Mouse (Mus musculus): ENCODE results near the gene Rnf167. TPM values are rescaled to one million over a fixed set of nuclear protein-coding genes. Genes with fewer than 3 reads are reported as not detected.

Rnf167 gene
- total RNA-seq, 2 experiments from 2014 or later = 62.2 to 62.7 TPM

- DNase-seq (ENCODE audit: extremely low spot score in 1 of 2, low spot score in 2 of 2) = no peak
Measured at GRCm38 (mm10) chr11:70688372-70688771, 41.3 kb downstream of the Rnf167 start.

GRCm38 (mm10) chr11:70689578-70689977, 42.5 kb downstream of the Rnf167 start:
- intact Hi-C loops (cut with DNase I) = loop anchor here (5.0 kb wide), 1 partner anchor 63 kb away; no protein-coding TSS in a partner anchor
- DNase-seq (ENCODE audit: extremely low spot score in 1 of 2, low spot score in 2 of 2) = no peak

More at GRCm38 (mm10) chr11:70688372-70688771, 41.3 kb downstream of the Rnf167 start:
- intact Hi-C loops (cut with DNase I) = loop anchor here (5.0 kb wide), 1 partner anchor 64 kb away; no protein-coding TSS in a partner anchor

- intact Hi-C loops (cut with DNase I) = no loop called here
- DNase-seq (ENCODE audit: extremely low spot score in 1 of 2, low spot score in 2 of 2) = no peak
Measured at GRCm38 (mm10) chr11:70693504-70693903, 46.5 kb downstream of the Rnf167 start.

GRCm38 (mm10) chr11:70697376-70697775, 50.3 kb downstream of the Rnf167 start:
- intact Hi-C loops (cut with DNase I) = no loop called here
- no peak for DNase-seq (ENCODE audit: extremely low spot score in 1 of 2, low spot score in 2 of 2)

GRCm38 (mm10) chr11:70699051-70699450, 52.0 kb downstream of the Rnf167 start:
- no peak for DNase-seq (ENCODE audit: extremely low spot score in 1 of 2, low spot score in 2 of 2)
- intact Hi-C loops (cut with DNase I) = no loop called here

- intact Hi-C loops (cut with DNase I) = loop anchor here (2.0 kb wide), 1 partner anchor 55 kb away; no protein-coding TSS in a partner anchor
- DNase-seq (ENCODE audit: extremely low spot score in 1 of 2, low spot score in 2 of 2) = peak; percentile 91 to 95
Measured at GRCm38 (mm10) chr11:70699722-70700556, 52.9 kb downstream of the Rnf167 start, which contains the start of the genes Inca1 and Kif1c. Gene Inca1, minus strand, starts transcription at chr11:70700155. Gene Kif1c, plus strand, starts transcription at chr11:70700548.

- intact Hi-C loops (cut with DNase I) = loop anchor here (2.0 kb wide), 1 partner anchor 54 kb away; no protein-coding TSS in a partner anchor
- peak; percentile 52 to 82 for DNase-seq (ENCODE audit: extremely low spot score in 1 of 2, low spot score in 2 of 2)
Measured at GRCm38 (mm10) chr11:70700613-70701012, 53.6 kb downstream of the Rnf167 start.

Other genes starting within 250 kb of the Rnf167 start
- 10 to 100 TPM; 48.1 to 48.6 TPM for gene Pelp1, start 237.2 kb upstream of the Rnf167 start, total RNA-seq (2021)
- 10 to 100 TPM; 75.3 to 76.9 TPM for gene Arrb2, start 214.6 kb upstream of the Rnf167 start, total RNA-seq (2021)
- gene Med11, start 195.3 kb upstream of the Rnf167 start, total RNA-seq (2021) = 10 to 100 TPM; 20.7 to 23.1 TPM
- 1 to 10 TPM; 1.0 to 1.1 TPM for gene Zmynd15, start 187.8 kb upstream of the Rnf167 start, total RNA-seq (2021)
- gene Cxcl16, start 187.3 kb upstream of the Rnf167 start, total RNA-seq (2021) = under 1 TPM; 0.69 to 0.71 TPM
- 1 to 10 TPM; 1.4 to 1.5 TPM for gene Tm4sf5, start 142.0 kb upstream of the Rnf167 start, total RNA-seq (2021)
- gene Vmo1, start 132.6 kb upstream of the Rnf167 start, total RNA-seq (2021) = not detected
- not detected for gene Gltpd2, start 128.0 kb upstream of the Rnf167 start, total RNA-seq (2021)
- gene Psmb6, start 121.9 kb upstream of the Rnf167 start, total RNA-seq (2021) = 100 to 1,000 TPM; 218 to 220 TPM
- not detected for gene Gm40193, start 114.3 kb upstream of the Rnf167 start, total RNA-seq (2021)
- 10 to 100 TPM; 21.4 to 24.5 TPM for gene Pld2, start 107.2 kb upstream of the Rnf167 start, total RNA-seq (2021)
- 100 to 1,000 TPM; 252 to 262 TPM for gene Mink1, start 84.4 kb upstream of the Rnf167 start, total RNA-seq (2021)
- gene 4930544D05Rik, start 31.4 kb upstream of the Rnf167 start, total RNA-seq (2021) = 1 to 10 TPM in 1 of 2 experiments, under 1 TPM in 1; 0.45 to 1.1 TPM
- under 1 TPM in 1 of 2 experiments, not detected in 1; 0.75 TPM for gene Chrne, start 28.0 kb upstream of the Rnf167 start, total RNA-seq (2021)
- gene Gp1ba, start 8.1 kb upstream of the Rnf167 start, total RNA-seq (2021) = not detected
- 100 to 1,000 TPM; 112 to 121 TPM for gene Slc25a11, start 244 bp downstream of the Rnf167 start, total RNA-seq (2021)
- gene Pfn1, start 7.4 kb downstream of the Rnf167 start, total RNA-seq (2021) = 100 to 1,000 TPM; 286 to 295 TPM
- 10 to 100 TPM in 1 of 2 experiments, 1 to 10 TPM in 1; 9.2 to 10.9 TPM for gene Eno3, start 10.0 kb downstream of the Rnf167 start, total RNA-seq (2021)
- 10 to 100 TPM; 50.1 to 52.9 TPM for gene Spag7, start 22.2 kb downstream of the Rnf167 start, total RNA-seq (2021)
- 100 to 1,000 TPM; 151 to 152 TPM for gene Camta2, start 40.9 kb downstream of the Rnf167 start, total RNA-seq (2021)
- 1 to 10 TPM; 1.2 to 2.0 TPM for gene Inca1, start 52.9 kb downstream of the Rnf167 start, total RNA-seq (2021)
- gene Kif1c, start 53.3 kb downstream of the Rnf167 start, total RNA-seq (2021) = 10 to 100 TPM; 38.6 to 41.8 TPM
- gene Zfp3, start 117.0 kb downstream of the Rnf167 start, total RNA-seq (2021) = 10 to 100 TPM; 13.8 to 15.8 TPM
- not detected for gene Scimp, start 165.4 kb downstream of the Rnf167 start, total RNA-seq (2021)
- gene Rabep1, start 197.5 kb downstream of the Rnf167 start, total RNA-seq (2021) = 100 to 1,000 TPM; 113 to 115 TPM